Mouse (Mus musculus): Measurements from ENCODE around the gene Ifne. TPM values are rescaled to one million over a fixed set of nuclear protein-coding genes. Genes with fewer than 3 reads are reported as not detected.

Ifne gene
- polyA plus RNA-seq, 1 experiment = not detected

- H3K4me1 ChIP-seq (ENCODE audit: control insufficient read depth, insufficient read depth, insufficient read length) = peaks cover 9% of the 10 kb centered on the region; the same call in 1 of the 2 replicates
- peak overlapping the region; percentile 42 for H3K27ac ChIP-seq (ENCODE audit: insufficient read depth, low read length)
- DNase-seq (ENCODE audit: low read depth in 1 of 2, low spot score in 2 of 2) = peak; percentile 31 to 58
- peak overlapping the region; percentile 62 for H3K4me3 ChIP-seq (ENCODE audit: extremely low read depth, insufficient read depth, insufficient read length)
- WGBS = 7% methylated on average over 31 of the region's 31 CpGs
- no peaks in the 10 kb centered on the region for H3K36me3 ChIP-seq (ENCODE audit: control insufficient read depth, insufficient read depth, low read length)
- no peak for TF ChIP-seq POLR2A (IDR thresholded peaks at IDR 0.05; ENCODE audit: low read depth, low read length)
- TF ChIP-seq CTCF (IDR thresholded peaks at IDR 0.05; ENCODE audit: extremely low read depth, insufficient read depth, insufficient read length, insufficient replicate concordance) = no peak
- no peaks in the 10 kb centered on the region for H3K27me3 ChIP-seq (ENCODE audit: control insufficient read depth, insufficient read depth, low read length)
Measured at GRCm38 (mm10) chr4:88867926-88868911, 11.8 kb downstream of the Ifne start.

- under 1% methylated on average over 8 of the region's 8 CpGs for WGBS
- Histone ChIP-seq H3K27me3 (ENCODE audit: control insufficient read depth, insufficient read depth, low read length) (no peaks in the 10 kb centered on the region), H3K36me3 (ENCODE audit: control insufficient read depth, insufficient read depth, low read length) (no peaks in the 10 kb centered on the region), H3K4me3 (ENCODE audit: extremely low read depth, insufficient read depth, insufficient read length) (0 out of 2 replicates have a peak overlapping the region, but pooled peaks have one; percentile 62), H3K27ac (ENCODE audit: insufficient read depth, low read length) (no peak overlapping the region), H3K4me1 (ENCODE audit: control insufficient read depth, insufficient read depth, insufficient read length) (peaks cover 9% of the 10 kb centered on the region; the same call in 1 of the 2 replicates)
- TF ChIP-seq POLR2A (IDR thresholded peaks at IDR 0.05; ENCODE audit: low read depth, low read length) (no peak), CTCF (IDR thresholded peaks at IDR 0.05; ENCODE audit: extremely low read depth, insufficient read depth, insufficient read length, insufficient replicate concordance) (peak; percentile 99)
- peak; percentile 64 to 78 for DNase-seq (ENCODE audit: low read depth in 1 of 2, low spot score in 2 of 2)
Measured at GRCm38 (mm10) chr4:88867366-88867925, 12.6 kb downstream of the Ifne start.

GRCm38 (mm10) chr4:88865011-88865569 lies 14.9 kb downstream of the Ifne start:
- Histone ChIP-seq H3K4me3 (ENCODE audit: extremely low read depth, insufficient read depth, insufficient read length) (no peak overlapping the region), H3K27me3 (ENCODE audit: control insufficient read depth, insufficient read depth, low read length) (no peaks in the 10 kb centered on the region), H3K4me1 (ENCODE audit: control insufficient read depth, insufficient read depth, insufficient read length) (peaks cover 9% of the 10 kb centered on the region; the same call in 1 of the 2 replicates), H3K27ac (ENCODE audit: insufficient read depth, low read length) (peak overlapping the region; percentile 79), H3K36me3 (ENCODE audit: control insufficient read depth, insufficient read depth, low read length) (no peaks in the 10 kb centered on the region)
- DNase-seq (ENCODE audit: low read depth in 1 of 2, low spot score in 2 of 2) = no peak
- no peak for TF ChIP-seq POLR2A (IDR thresholded peaks at IDR 0.05; ENCODE audit: low read depth, low read length)
- TF ChIP-seq CTCF (IDR thresholded peaks at IDR 0.05; ENCODE audit: extremely low read depth, insufficient read depth, insufficient read length, insufficient replicate concordance) = no peak
- 11% methylated on average over 6 of the region's 6 CpGs for WGBS

GRCm38 (mm10) chr4:88864599-88864998 lies 15.4 kb downstream of the Ifne start:
- peak overlapping the region; percentile 74 for H3K27ac ChIP-seq (ENCODE audit: insufficient read depth, low read length)
- DNase-seq (ENCODE audit: low read depth in 1 of 2, low spot score in 2 of 2) = peak; percentile 68 to 82
- no peaks in the 10 kb centered on the region for H3K36me3 ChIP-seq (ENCODE audit: control insufficient read depth, insufficient read depth, low read length)
- no peaks in the 10 kb centered on the region for H3K27me3 ChIP-seq (ENCODE audit: control insufficient read depth, insufficient read depth, low read length)
- 7% methylated on average over 9 of the region's 9 CpGs for WGBS
- peaks cover 9% of the 10 kb centered on the region; the same call in 1 of the 2 replicates for H3K4me1 ChIP-seq (ENCODE audit: control insufficient read depth, insufficient read depth, insufficient read length)
- peak overlapping the region; percentile 56 for H3K4me3 ChIP-seq (ENCODE audit: extremely low read depth, insufficient read depth, insufficient read length)
- TF ChIP-seq POLR2A (IDR thresholded peaks at IDR 0.05; ENCODE audit: low read depth, low read length) (no peak), CTCF (IDR thresholded peaks at IDR 0.05; ENCODE audit: extremely low read depth, insufficient read depth, insufficient read length, insufficient replicate concordance) (no peak)

- Histone ChIP-seq H3K4me3 (ENCODE audit: extremely low read depth, insufficient read depth, insufficient read length) (no peak overlapping the region), H3K27ac (ENCODE audit: insufficient read depth, low read length) (no peak overlapping the region), H3K36me3 (ENCODE audit: control insufficient read depth, insufficient read depth, low read length) (no peaks in the 10 kb centered on the region), H3K4me1 (ENCODE audit: control insufficient read depth, insufficient read depth, insufficient read length) (peaks cover 9% of the 10 kb centered on the region; the same call in 1 of the 2 replicates), H3K27me3 (ENCODE audit: control insufficient read depth, insufficient read depth, low read length) (no peaks in the 10 kb centered on the region)
- no peak for TF ChIP-seq CTCF (IDR thresholded peaks at IDR 0.05; ENCODE audit: extremely low read depth, insufficient read depth, insufficient read length, insufficient replicate concordance)
- no peak for TF ChIP-seq POLR2A (IDR thresholded peaks at IDR 0.05; ENCODE audit: low read depth, low read length)
- no peak for DNase-seq (ENCODE audit: low read depth in 1 of 2, low spot score in 2 of 2)
- WGBS = 42% methylated on average over 7 of the region's 7 CpGs
Measured at GRCm38 (mm10) chr4:88863309-88863708, 16.7 kb downstream of the Ifne start.

GRCm38 (mm10) chr4:88859214-88859613 lies 20.8 kb downstream of the Ifne start:
- H3K4me1 ChIP-seq (ENCODE audit: control insufficient read depth, insufficient read depth, insufficient read length) = no peaks in the 10 kb centered on the region
- no peak for TF ChIP-seq POLR2A (IDR thresholded peaks at IDR 0.05; ENCODE audit: low read depth, low read length)
- TF ChIP-seq CTCF (IDR thresholded peaks at IDR 0.05; ENCODE audit: extremely low read depth, insufficient read depth, insufficient read length, insufficient replicate concordance) = no peak
- H3K27me3 ChIP-seq (ENCODE audit: control insufficient read depth, insufficient read depth, low read length) = no peaks in the 10 kb centered on the region
- no peak overlapping the region for H3K4me3 ChIP-seq (ENCODE audit: extremely low read depth, insufficient read depth, insufficient read length)
- no peak overlapping the region for H3K27ac ChIP-seq (ENCODE audit: insufficient read depth, low read length)
- no peaks in the 10 kb centered on the region for H3K36me3 ChIP-seq (ENCODE audit: control insufficient read depth, insufficient read depth, low read length)
- no peak for DNase-seq (ENCODE audit: low read depth in 1 of 2, low spot score in 2 of 2)

Measured in spleen, adult 2 months (tissue).